ENCODE assay signal across 31 mouse cellular contexts in genomic region chr13:69944651-69945050, GRCm38 (mm10).
DNase-seq lines count a peak whose midpoint lies in the region; ATAC-seq and TF ChIP-seq lines count a peak whose summit lies in the region.
"Had no signal": no experiment of that assay in that cellular context is flagged by ENCODE, and none has a peak within 500 bp of the region (broad histone marks: within the 10 kb centered on the region; RNA-seq: fewer than 3 reads in every experiment).

No protein-coding gene starts in this region.

- no peak overlapping the region for H3K4me3 ChIP-seq in midbrain, embryonic 11.5 days (ENCODE audit: low read depth, low read length)
- no peak overlapping the region for H3K4me3 ChIP-seq in midbrain, postnatal 0 days (ENCODE audit: low read depth, low read length)
- no peak overlapping the region for H3K4me3 ChIP-seq in stomach, postnatal 0 days (ENCODE audit: low read depth, low read length)
- H3K4me3 ChIP-seq: embryonic facial prominence, embryonic 10.5 days; embryonic facial prominence, embryonic 13.5 days; erythroblast, embryonic 14.5 days; forebrain, embryonic 13.5 days; gastrocnemius, adult 2 months; heart, embryonic 10.5 days; heart, embryonic 13.5 days; hindbrain, embryonic 15.5 days had no signal

- no peaks in the 10 kb centered on the region for H3K9me3 ChIP-seq in midbrain, embryonic 11.5 days (ENCODE audit: control insufficient read depth, low read length)
- H3K9me3 ChIP-seq in midbrain, postnatal 0 days (ENCODE audit: low read length) = no peaks in the 10 kb centered on the region
- H3K9me3 ChIP-seq in stomach, postnatal 0 days (ENCODE audit: control insufficient read depth, low read length) = no peaks in the 10 kb centered on the region
- H3K9me3 ChIP-seq: embryonic facial prominence, embryonic 10.5 days; hindbrain, embryonic 15.5 days had no signal

- no peaks in the 10 kb centered on the region for H3K27me3 ChIP-seq in midbrain, embryonic 11.5 days (ENCODE audit: control insufficient read depth, insufficient read depth, low read length)
- H3K27me3 ChIP-seq in midbrain, postnatal 0 days (ENCODE audit: insufficient read depth, low read length) = no peaks in the 10 kb centered on the region
- no peaks in the 10 kb centered on the region for H3K27me3 ChIP-seq in stomach, postnatal 0 days (ENCODE audit: control insufficient read depth, insufficient read depth, low read length)
- H3K27me3 ChIP-seq: CH12.LX; embryonic facial prominence, embryonic 13.5 days; forebrain, embryonic 13.5 days; heart, embryonic 13.5 days; hindbrain, embryonic 15.5 days had no signal

- H3K4me1 ChIP-seq in midbrain, embryonic 11.5 days (ENCODE audit: control insufficient read depth, insufficient read depth, low read length) = peaks cover 6% of the 10 kb centered on the region
- H3K4me1 ChIP-seq in midbrain, postnatal 0 days (ENCODE audit: insufficient read depth, low read length) = no peaks in the 10 kb centered on the region
- no peaks in the 10 kb centered on the region for H3K4me1 ChIP-seq in stomach, postnatal 0 days (replicated peaks; ENCODE audit: control insufficient read depth, insufficient read depth)
- H3K4me1 ChIP-seq: embryonic facial prominence, embryonic 10.5 days; embryonic facial prominence, embryonic 13.5 days; forebrain, embryonic 13.5 days had no signal

- no peak for TF ChIP-seq CTCF in midbrain, postnatal 0 days (IDR thresholded peaks at IDR 0.05)
- no peak for TF ChIP-seq CTCF in stomach, postnatal 0 days (IDR thresholded peaks at IDR 0.05; ENCODE audit: low read depth)

- 4% methylated on average over 1 of the region's 1 CpGs for WGBS in midbrain, embryonic 11.5 days
- 2% methylated on average over 1 of the region's 1 CpGs for WGBS in midbrain, postnatal 0 days
- WGBS in stomach, postnatal 0 days = 4% methylated on average over 1 of the region's 1 CpGs

- peak; percentile 7 for DNase-seq in heart, adult 11 months
- DNase-seq in heart, adult 9 months (ENCODE audit: low spot score in 2 of 2) = no peak
- DNase-seq in midbrain, embryonic 11.5 days (ENCODE audit: low spot score, missing footprints) = no peak
- DNase-seq in midbrain, postnatal 0 days (ENCODE audit: low spot score) = no peak
- DNase-seq in embryo, embryonic 11 days = peak; percentile 24
- no peak for DNase-seq in stomach, postnatal 0 days (ENCODE audit: low spot score)
- no peak for DNase-seq in kidney, adult 8-10 months
- DNase-seq: adrenal gland, adult 2 months; adrenal gland, postnatal 14 days; B cell, adult 2 months; cerebellum, adult 11 months; cerebellum, adult 2 months; cerebellum, adult 9-11 months; cerebellum, postnatal 25 days; forebrain, postnatal 0 days; gastrocnemius, adult 2 months; gastrocnemius, postnatal 14 days; heart, adult 18-20 months; heart, postnatal 14 days; heart, postnatal 4 days had no signal

- no peak overlapping the region for H3K4me2 ChIP-seq in midbrain, embryonic 11.5 days
- no peak overlapping the region for H3K4me2 ChIP-seq in midbrain, postnatal 0 days (ENCODE audit: low read depth, low read length, poor library complexity, severe bottlenecking)
- H3K4me2 ChIP-seq in stomach, postnatal 0 days (replicated peaks; ENCODE audit: low read depth) = no peak overlapping the region
- H3K4me2 ChIP-seq: embryonic facial prominence, embryonic 13.5 days; forebrain, embryonic 13.5 days; heart, embryonic 13.5 days; hindbrain, embryonic 15.5 days had no signal

- no peak for TF ChIP-seq EP300 in stomach, postnatal 0 days (optimal IDR thresholded peaks at IDR 0.05)

- H3K27ac ChIP-seq in midbrain, embryonic 11.5 days (ENCODE audit: low read depth, low read length) = no peak overlapping the region
- H3K27ac ChIP-seq in midbrain, postnatal 0 days (ENCODE audit: low read depth, low read length) = no peak overlapping the region
- H3K27ac ChIP-seq in stomach, postnatal 0 days (replicated peaks) = no peak overlapping the region
- H3K27ac ChIP-seq: embryonic facial prominence, embryonic 10.5 days; embryonic facial prominence, embryonic 13.5 days; forebrain, embryonic 13.5 days; gastrocnemius, adult 2 months; heart, embryonic 10.5 days; heart, embryonic 13.5 days; hindbrain, embryonic 15.5 days had no signal

- H3K36me3 ChIP-seq in midbrain, embryonic 11.5 days (ENCODE audit: control insufficient read depth, insufficient read depth, low read length) = no peaks in the 10 kb centered on the region
- no peaks in the 10 kb centered on the region for H3K36me3 ChIP-seq in midbrain, postnatal 0 days (ENCODE audit: insufficient read depth, low read length)
- H3K36me3 ChIP-seq in stomach, postnatal 0 days (ENCODE audit: control insufficient read depth, insufficient read depth, low read length) = no peaks in the 10 kb centered on the region
- H3K36me3 ChIP-seq: embryonic facial prominence, embryonic 10.5 days; embryonic facial prominence, embryonic 13.5 days; G1E; heart, embryonic 10.5 days; heart, embryonic 13.5 days; hindbrain, embryonic 15.5 days had no signal

- H3K9ac ChIP-seq in midbrain, embryonic 11.5 days (ENCODE audit: low read length) = no peak overlapping the region
- no peak overlapping the region for H3K9ac ChIP-seq in midbrain, postnatal 0 days (replicated peaks; ENCODE audit: low read length, poor library complexity, severe bottlenecking)
- no peak overlapping the region for H3K9ac ChIP-seq in stomach, postnatal 0 days (ENCODE audit: low read length)
- H3K9ac ChIP-seq: embryonic facial prominence, embryonic 13.5 days; forebrain, embryonic 13.5 days; forebrain, postnatal 0 days; heart, embryonic 13.5 days; hindbrain, embryonic 15.5 days had no signal

- ATAC-seq in midbrain, embryonic 11.5 days (ENCODE audit: low FRiP score) = 0 out of 2 replicates have a peak, but pooled peaks have one; percentile 38
- no peak for ATAC-seq in midbrain, postnatal 0 days (ENCODE audit: low FRiP score)
- ATAC-seq in stomach, postnatal 0 days (ENCODE audit: low FRiP score, low TSS enrichment) = no peak
- ATAC-seq: forebrain, embryonic 13.5 days; forebrain, postnatal 0 days; intestine, postnatal 0 days; Patski had no signal

Comparison
In these comparisons a context has a peak if more than half of its experiments do, and no peak if none do; other contexts are left out.
1. DNase-seq: peak in heart, adult 11 months (single experiment) and embryo, embryonic 11 days (single experiment); none in heart, adult 9 months (0 of 2), midbrain, embryonic 11.5 days (single experiment), midbrain, postnatal 0 days (single experiment), stomach, postnatal 0 days (single experiment) and kidney, adult 8-10 months (0 of 2).